ENCODE assay signal across 10 mouse cellular contexts in genomic region chr7:99572931-99573330, GRCm38 (mm10). TPM values are rescaled to one million over a fixed set of nuclear protein-coding genes. Genes with fewer than 3 reads are reported as not detected.
DNase-seq lines count a peak whose midpoint lies in the region; ATAC-seq and TF ChIP-seq lines count a peak whose summit lies in the region.
"Had no signal": no experiment of that assay in that cellular context is flagged by ENCODE, and none has a peak within 500 bp of the region (broad histone marks: within the 10 kb centered on the region; RNA-seq: fewer than 3 reads in every experiment).

No protein-coding gene starts in this region.

- H3K36me3 ChIP-seq in hindbrain, embryonic 10.5 days, result peaks cover 10% of the 10 kb centered on the region
- H3K36me3 ChIP-seq in hindbrain, embryonic 12.5 days, result no peaks in the 10 kb centered on the region
- H3K36me3 ChIP-seq in liver, postnatal 0 days (replicated peaks; ENCODE audit: insufficient read depth, low read length), result peaks cover 3% of the 10 kb centered on the region; the same call in 1 of the 2 replicates
- H3K36me3 ChIP-seq in lung, postnatal 0 days (ENCODE audit: insufficient read depth, low read length), result no peaks in the 10 kb centered on the region

- peaks cover 45% of the 10 kb centered on the region for H3K4me1 ChIP-seq in hindbrain, embryonic 10.5 days (replicated peaks)
- peaks cover 20% of the 10 kb centered on the region for H3K4me1 ChIP-seq in hindbrain, embryonic 12.5 days
- no peaks in the 10 kb centered on the region for H3K4me1 ChIP-seq in liver, postnatal 0 days (ENCODE audit: insufficient read depth)
- H3K4me1 ChIP-seq in lung, postnatal 0 days (ENCODE audit: insufficient read depth, low read depth, low read length), result no peaks in the 10 kb centered on the region

- no peak overlapping the region for H3K9ac ChIP-seq in hindbrain, embryonic 12.5 days
- no peak overlapping the region for H3K9ac ChIP-seq in liver, postnatal 0 days (replicated peaks)
- H3K9ac ChIP-seq in lung, postnatal 0 days (replicated peaks; ENCODE audit: low read depth), result no peak overlapping the region

- H3K27me3 ChIP-seq in hindbrain, embryonic 10.5 days (ENCODE audit: insufficient read depth, poor library complexity, severe bottlenecking), result no peaks in the 10 kb centered on the region
- H3K27me3 ChIP-seq in hindbrain, embryonic 12.5 days, result no peaks in the 10 kb centered on the region
- no peaks in the 10 kb centered on the region for H3K27me3 ChIP-seq in liver, postnatal 0 days (ENCODE audit: insufficient read depth, low read length)
- no peaks in the 10 kb centered on the region for H3K27me3 ChIP-seq in lung, postnatal 0 days (replicated peaks; ENCODE audit: insufficient read depth, low read length)

- no peak overlapping the region for H3K4me3 ChIP-seq in hindbrain, embryonic 10.5 days
- no peak overlapping the region for H3K4me3 ChIP-seq in hindbrain, embryonic 12.5 days
- no peak overlapping the region for H3K4me3 ChIP-seq in liver, postnatal 0 days (ENCODE audit: low read depth, low read length)
- no peak overlapping the region for H3K4me3 ChIP-seq in lung, postnatal 0 days (ENCODE audit: low read depth, low read length)

- peak overlapping the region; percentile 56; the same call in 1 of the 2 replicates for H3K27ac ChIP-seq in hindbrain, embryonic 10.5 days
- no peak overlapping the region for H3K27ac ChIP-seq in hindbrain, embryonic 12.5 days
- H3K27ac ChIP-seq in liver, postnatal 0 days (ENCODE audit: low read depth), result no peak overlapping the region
- no peak overlapping the region for H3K27ac ChIP-seq in lung, postnatal 0 days (ENCODE audit: low read length)

- TF ChIP-seq EP300 in liver, postnatal 0 days (IDR thresholded peaks at IDR 0.05; ENCODE audit: low read depth), result no peak
- TF ChIP-seq EP300 in lung, postnatal 0 days (IDR thresholded peaks at IDR 0.05), result no peak

- H3K9me3 ChIP-seq in hindbrain, embryonic 10.5 days, result no peaks in the 10 kb centered on the region
- H3K9me3 ChIP-seq in hindbrain, embryonic 12.5 days (replicated peaks), result no peaks in the 10 kb centered on the region
- no peaks in the 10 kb centered on the region for H3K9me3 ChIP-seq in liver, postnatal 0 days (ENCODE audit: low read length)
- H3K9me3 ChIP-seq in lung, postnatal 0 days (ENCODE audit: low read length), result no peaks in the 10 kb centered on the region

- WGBS in hindbrain, embryonic 10.5 days, result 46% methylated on average over 10 of the region's 10 CpGs
- 42% methylated on average over 10 of the region's 10 CpGs for WGBS in hindbrain, embryonic 12.5 days
- 68% methylated on average over 10 of the region's 10 CpGs for WGBS in liver, postnatal 0 days (ENCODE audit: insufficient replicate concordance)
- 29% methylated on average over 9 of the region's 10 CpGs for WGBS in lung, postnatal 0 days

- ATAC-seq in hindbrain, embryonic 12.5 days (ENCODE audit: low FRiP score), result no peak
- ATAC-seq in liver, postnatal 0 days, result no peak
- no peak for ATAC-seq in lung, postnatal 0 days

- no peak overlapping the region for H3K4me2 ChIP-seq in hindbrain, embryonic 12.5 days (replicated peaks)
- no peak overlapping the region for H3K4me2 ChIP-seq in liver, postnatal 0 days (ENCODE audit: low read depth, low read length)
- no peak overlapping the region for H3K4me2 ChIP-seq in lung, postnatal 0 days (replicated peaks; ENCODE audit: low read depth, low read length)

- TF ChIP-seq CTCF in liver, postnatal 0 days (IDR thresholded peaks at IDR 0.05; ENCODE audit: low read depth), result no peak
- no peak for TF ChIP-seq CTCF in lung, postnatal 0 days (IDR thresholded peaks at IDR 0.05)

- DNase-seq in hindbrain, embryonic 10.5 days (ENCODE audit: low spot score), result no peak
- DNase-seq in B cell, adult 2 months, result peak; percentile 20 to 26
- DNase-seq in brain, adult 2 months (ENCODE audit: low read depth, low spot score), result peak; percentile 87
- DNase-seq in natural killer cell, adult 2 months (ENCODE audit: low spot score in 2 of 2), result peak; percentile 59 to 66
- no peak for DNase-seq in lung, postnatal 36 days
- no peak for DNase-seq in liver, postnatal 0 days
- DNase-seq in lung, postnatal 0 days (ENCODE audit: low spot score), result no peak
- DNase-seq: kidney, postnatal 10 days; lung, adult 18-20 months had no signal

RNA-seq across cellular contexts. Expression of gene Arrb1, which starts 37.7 kb away (rescaled TPM):
- 14.6 and 15.0 TPM in 2 replicates for polyA plus RNA-seq in hindbrain, embryonic 10.5 days (2016; fragmentation: Nextera tagmentation; extraction: Ambion mirVana)
- 16.7 TPM in 2 replicates for polyA plus RNA-seq in hindbrain, embryonic 12.5 days (2016; fragmentation: Nextera tagmentation; extraction: Ambion mirVana)
- 20.1 and 21.8 TPM in 2 replicates for polyA plus RNA-seq in liver, postnatal 0 days (2015; fragmentation: Nextera tagmentation; extraction: Ambion mirVana)
- 21.7 and 25.7 TPM in 2 replicates for polyA plus RNA-seq in lung, postnatal 0 days (2015; fragmentation: Nextera tagmentation; extraction: Ambion mirVana)

RNA-seq across cellular contexts. Expression of gene Tpbgl, which starts 54.0 kb away (rescaled TPM):
- polyA plus RNA-seq in hindbrain, embryonic 10.5 days (2016; fragmentation: Nextera tagmentation; extraction: Ambion mirVana), result 0.59 and 0.81 TPM in 2 replicates
- polyA plus RNA-seq in hindbrain, embryonic 12.5 days (2016; fragmentation: Nextera tagmentation; extraction: Ambion mirVana), result 1.6 and 2.2 TPM in 2 replicates
- 0.55 and 0.66 TPM in 2 replicates for polyA plus RNA-seq in liver, postnatal 0 days (2015; fragmentation: Nextera tagmentation; extraction: Ambion mirVana)
- 0.58 and 0.79 TPM in 2 replicates for polyA plus RNA-seq in lung, postnatal 0 days (2015; fragmentation: Nextera tagmentation; extraction: Ambion mirVana)

Comparison
In these comparisons a context has a peak if more than half of its experiments do, and no peak if none do; other contexts are left out.
1. DNase-seq: peak in B cell, adult 2 months (2 of 2), brain, adult 2 months (single experiment) and natural killer cell, adult 2 months (2 of 2); none in hindbrain, embryonic 10.5 days (single experiment), lung, postnatal 36 days (single experiment), liver, postnatal 0 days (single experiment) and lung, postnatal 0 days (single experiment).